Mouse (Mus musculus) layer of hippocampus, adult 11-12 months (tissue): ENCODE measurements around the gene B3gat3.

Source experiments
- DNase-seq: peaks from one replicate; pipeline ENCODE4 v3.0.0; 2022; ENCODE audit warnings: low spot score

B3gat3 gene

DNA sequence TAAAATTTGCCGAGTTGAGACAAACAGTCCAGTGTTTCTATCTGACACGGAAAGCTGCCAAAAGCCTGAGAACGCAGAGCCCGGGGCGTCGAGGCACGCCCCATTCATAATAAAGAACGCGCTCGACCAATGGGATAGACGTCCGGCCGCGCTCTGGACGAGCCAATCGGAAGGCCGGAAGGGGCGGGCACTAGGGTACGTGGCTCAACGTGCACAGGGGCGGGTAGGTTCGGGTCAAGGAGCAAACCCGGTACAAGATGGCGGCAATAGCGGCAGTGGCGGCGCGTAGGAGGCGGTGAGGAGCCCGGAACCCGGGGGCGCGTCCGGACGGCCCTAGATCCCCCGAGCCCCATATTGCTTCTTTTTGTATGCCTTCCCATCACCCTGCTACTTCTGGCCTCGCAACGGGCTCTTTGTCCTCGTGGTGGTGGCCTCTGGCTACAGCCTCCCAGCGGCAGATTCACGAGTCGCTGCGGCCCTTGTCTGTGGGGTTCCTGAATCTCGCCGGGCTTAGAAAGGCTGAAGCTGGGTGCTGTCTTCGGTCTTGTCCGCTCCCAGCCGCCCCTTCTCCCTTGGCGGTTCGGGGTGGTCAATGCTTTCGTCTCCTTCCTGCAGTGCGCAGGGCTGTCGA lies 22.2 kb upstream of the B3gat3 start, which contains the start of gene Ganab:
Gene Ganab (plus strand): TSS at position 207 of the 631 bp plus-strand sequence.
- peak; percentile 97 for DNase-seq

DNA sequence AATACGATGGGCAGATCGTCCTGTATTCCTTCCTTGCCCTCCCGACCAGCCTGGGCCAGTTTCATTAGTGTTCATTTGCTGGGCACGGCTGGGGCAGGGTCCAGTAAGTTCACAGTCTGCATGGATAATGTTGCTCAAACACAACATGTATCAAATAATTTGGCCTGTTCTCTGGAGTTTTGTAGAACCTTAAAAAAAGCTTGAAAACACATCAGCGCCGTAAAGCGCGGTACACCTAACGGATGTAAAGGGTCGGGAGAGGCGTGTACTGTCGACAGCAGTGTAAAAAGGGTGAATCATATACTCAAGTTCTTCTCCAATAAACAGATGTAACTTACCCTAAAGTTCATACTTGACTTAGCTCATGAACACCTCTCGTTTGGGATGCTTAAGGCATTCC lies 21.6 kb upstream of the B3gat3 start:
- no peak for DNase-seq

DNA sequence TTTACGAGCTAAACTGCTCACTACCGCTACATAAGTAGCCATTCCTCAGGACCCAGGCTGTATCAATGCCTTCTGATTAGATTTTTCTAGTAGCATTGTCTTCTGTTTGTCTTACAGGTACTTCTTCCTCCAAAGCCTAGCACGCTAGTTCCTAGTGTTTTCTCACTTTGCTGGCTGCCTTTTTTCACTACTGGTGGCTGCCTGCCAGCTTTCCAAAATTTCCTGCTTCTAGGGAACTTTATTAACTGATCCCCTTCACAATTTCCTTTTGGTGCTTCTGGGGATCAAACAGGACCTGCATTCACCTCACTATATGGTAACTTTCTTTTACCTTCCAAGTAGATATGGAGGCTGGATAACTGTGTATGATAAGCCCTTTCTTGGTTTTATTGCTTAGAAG lies 21.1 kb upstream of the B3gat3 start:
- DNase-seq: no peak

DNA sequence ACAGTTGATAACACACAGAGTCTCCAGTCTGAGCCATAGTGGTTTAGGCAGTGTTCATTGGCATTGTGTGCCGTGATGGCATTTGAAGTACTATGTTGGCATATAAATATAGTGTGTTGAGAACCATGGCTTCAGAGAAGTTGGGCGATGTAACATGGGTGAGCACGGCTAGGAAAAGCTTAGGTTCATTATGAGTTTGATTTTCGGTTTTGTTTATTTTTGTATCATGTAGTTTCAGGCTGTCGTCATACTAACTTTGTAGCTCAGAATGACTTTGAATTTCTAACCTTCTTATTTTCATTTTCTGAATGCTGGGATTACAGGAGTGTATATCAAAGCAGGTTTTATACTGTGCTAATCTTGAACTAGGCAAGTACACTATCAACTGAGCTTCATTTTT lies 16.8 kb upstream of the B3gat3 start:
- no peak for DNase-seq

DNA sequence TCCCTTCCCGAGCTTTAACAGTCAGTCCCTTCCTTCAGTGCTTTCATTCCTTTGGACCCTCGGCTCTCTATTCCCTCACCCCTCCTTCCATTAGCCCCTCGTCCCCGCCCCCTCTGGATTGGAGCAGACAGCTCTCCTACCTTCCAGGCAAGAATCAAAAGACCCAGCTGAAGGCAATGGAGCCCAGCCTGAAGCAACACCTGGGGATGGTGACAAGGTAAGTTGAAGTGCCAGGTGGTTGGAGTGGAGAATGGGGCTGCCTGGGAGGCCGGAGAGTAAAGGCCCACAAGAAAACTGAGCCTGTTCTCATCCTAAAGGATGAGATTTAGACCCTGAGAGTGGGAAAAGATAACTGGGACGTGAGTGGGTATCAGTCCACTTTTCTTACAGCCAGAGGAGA lies 11.6 kb upstream of the B3gat3 start:
- no peak for DNase-seq

DNA sequence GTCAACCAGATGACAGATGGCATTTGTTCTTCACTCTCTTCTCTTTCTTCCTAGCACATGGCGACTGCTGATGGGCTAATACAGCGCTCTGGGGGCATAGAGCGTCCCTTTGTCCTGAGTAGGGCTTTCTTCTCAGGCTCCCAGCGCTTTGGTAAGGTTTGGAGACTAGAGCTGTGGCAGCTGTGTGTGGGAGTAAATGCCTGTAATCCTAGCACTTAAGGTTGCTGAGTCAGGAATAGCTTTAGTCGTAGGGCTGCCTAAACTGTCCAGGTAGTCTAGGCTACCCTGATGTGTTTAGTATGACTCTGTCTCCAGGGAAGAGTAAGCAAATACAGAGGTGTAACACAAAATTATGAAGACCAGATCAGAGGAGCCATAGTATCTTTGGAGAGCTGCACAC lies 8.4 kb upstream of the B3gat3 start:
- DNase-seq: no peak

DNA sequence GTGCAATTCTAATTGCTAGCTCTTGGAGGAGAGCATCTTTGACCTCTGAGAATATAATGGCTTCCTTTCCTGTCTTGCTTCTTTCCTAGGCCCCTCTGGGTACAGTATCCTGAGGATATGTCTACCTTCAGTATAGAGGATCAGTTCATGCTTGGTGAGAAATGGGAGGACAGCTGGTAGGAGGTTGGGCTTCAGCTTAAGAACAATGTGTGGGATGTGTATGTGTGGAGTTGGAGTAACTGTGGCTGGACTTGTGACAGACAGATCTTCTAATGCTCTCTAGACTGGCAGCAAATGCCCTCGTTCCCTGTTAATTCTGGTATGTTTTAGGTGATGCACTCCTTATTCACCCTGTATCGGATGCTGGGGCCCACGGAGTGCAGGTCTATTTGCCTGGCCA lies 6.0 kb upstream of the B3gat3 start:
- DNase-seq: no peak

DNA sequence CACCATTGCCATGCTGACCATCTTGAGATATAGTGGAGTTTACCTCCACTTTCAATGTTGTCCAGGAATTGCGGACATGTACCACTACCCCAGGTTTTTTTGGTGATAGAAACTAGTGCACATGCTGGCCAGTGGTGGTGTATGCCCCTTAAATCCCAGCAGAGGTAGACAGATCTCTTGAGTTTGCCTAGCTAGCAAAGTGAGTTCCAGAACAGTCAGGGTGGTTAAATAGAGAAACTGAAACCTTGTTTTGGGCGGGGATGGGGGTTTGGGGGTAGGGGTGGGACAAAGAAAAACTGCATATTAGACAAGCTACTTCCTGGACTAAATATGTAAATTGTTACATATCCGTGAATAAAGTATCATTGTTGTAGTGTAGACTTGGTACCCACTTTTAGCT lies 1.2 kb upstream of the B3gat3 start:
- no peak for DNase-seq

DNA sequence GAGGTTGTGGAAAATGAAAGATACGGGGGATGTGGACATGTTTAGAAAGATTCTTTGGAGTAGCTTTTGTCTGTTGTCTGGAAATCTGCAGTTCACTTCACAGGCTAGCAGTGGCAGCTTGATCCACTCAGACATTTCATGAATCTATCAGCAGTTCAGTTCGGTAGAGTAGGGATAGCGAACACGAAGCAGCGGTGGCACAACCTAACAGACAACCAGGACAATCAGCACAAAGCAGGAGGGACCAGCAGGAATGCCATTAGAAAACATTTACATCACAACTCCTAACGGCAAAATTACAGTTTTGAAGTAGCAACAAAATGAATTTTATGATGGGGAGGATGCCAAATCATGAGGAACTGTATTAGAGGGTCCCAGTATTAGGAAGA lies 496 bp upstream of the B3gat3 start:
- no peak for DNase-seq

DNA sequence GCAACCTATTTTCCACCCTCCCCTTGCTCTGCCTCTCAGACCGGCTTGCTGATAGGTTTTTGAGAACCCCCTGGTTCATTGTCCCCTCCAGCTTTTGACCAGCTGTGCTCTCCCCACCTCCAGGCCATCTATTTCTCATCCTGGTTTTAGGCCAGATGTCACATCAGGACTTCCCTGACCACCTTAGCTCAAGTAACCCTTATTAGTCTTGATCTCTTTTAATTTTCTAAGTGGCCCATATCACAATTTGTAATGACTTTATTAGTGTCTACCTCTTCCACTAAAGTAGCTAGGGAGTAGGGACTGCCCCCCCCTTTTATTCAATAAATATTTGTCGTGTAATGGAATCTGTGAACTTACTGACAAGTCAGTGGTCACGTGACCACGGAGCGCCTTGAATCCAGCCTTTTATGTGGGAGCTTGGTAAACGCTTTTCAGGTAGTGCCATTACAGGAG lies 690 bp downstream of the B3gat3 start:
- DNase-seq: no peak

DNA sequence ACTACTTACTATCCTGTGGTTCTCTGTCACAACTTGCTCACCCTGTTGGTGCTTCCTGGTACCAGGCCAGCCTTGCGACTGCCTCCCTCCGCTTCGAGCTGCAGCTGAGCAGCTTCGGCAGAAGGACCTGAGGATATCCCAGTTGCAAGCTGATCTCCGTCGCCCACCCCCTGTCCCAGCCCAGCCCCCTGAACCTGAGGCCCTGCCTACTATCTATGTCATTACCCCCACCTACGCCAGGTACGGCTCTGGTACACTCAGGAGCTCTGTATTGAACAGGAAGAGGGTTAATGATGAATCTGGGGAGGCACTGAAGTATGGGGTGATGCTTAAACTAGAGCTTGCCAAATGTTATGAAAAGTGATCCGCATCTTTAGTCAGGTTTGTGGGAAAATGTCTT lies 1.6 kb downstream of the B3gat3 start:
- DNase-seq: no peak

DNA sequence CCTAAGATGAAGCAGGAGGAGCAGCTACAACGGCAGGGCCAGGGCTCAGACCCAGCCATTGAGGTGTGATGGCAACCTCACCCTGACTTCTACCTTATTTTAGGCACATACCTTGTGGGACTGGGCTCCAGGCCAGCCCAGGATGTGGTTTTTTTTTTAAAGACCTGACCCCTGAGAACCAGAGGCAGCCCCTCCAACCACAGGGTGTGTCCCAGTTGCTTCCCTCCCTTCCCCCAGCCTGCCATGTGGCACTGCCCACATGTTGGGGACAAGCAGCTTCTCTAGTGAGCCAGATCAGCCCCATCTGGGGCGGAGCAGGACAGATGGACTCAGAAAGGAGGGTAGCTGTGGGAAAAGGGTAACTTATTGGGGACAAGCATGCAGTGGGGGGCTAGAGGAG lies 6.6 kb downstream of the B3gat3 start:
- no peak for DNase-seq

DNA sequence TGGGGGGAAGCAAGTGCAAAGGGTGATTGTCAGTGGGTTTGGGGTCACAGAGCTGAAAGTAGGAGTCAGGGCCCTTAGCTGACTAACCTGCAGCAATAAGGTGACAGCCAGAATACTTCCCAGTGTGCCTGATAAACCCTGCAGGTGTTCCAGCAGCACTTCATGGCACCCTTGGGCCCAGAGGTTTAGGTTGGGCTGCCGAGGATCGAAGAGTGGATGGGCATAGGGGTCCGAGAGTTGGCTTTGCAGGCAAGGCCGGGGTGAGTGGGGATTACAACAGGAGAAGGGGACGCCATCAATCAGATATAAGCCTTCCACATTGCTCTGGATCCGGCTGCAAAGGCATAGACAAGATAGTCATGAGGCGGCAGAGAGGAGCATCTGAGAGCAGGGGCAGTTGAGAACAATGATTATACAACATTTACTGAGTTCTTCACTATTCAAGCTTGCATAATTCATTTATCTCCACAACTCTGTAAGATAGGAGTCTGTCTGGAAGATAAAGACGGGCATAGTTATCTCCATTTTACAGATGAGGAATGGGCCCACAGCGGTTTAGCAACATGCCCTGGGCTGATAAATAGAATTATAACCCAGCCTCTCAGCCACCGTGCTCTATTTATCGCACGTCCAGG lies 7.8 kb downstream of the B3gat3 start:
- no peak for DNase-seq

DNA sequence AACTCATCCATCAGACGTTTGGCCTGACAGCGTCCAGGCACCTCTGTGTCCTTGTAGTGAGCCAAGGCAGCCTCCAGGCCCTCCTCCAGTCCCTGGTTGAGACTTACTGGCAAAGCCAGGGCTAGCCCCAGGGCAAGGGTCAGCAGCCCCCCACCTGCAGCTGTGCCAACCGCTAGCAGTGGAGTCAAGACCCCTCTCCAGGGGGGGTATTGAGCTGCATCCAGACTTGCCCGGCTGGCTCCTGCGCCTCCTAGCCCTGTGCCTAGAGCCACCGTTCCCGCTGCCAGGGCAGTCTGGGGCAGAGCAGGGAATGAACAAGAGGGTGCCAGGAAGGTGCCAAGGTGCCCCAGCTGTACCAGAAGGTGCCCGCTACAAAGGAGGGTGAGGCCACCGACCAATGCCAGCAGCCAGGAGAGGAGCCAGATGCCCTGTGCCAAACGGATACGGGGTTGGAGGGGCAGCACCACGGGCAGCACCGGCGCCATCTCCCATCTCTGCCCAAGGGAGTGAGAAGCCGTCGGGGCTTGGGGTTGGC lies 8.6 kb downstream of the B3gat3 start:
- DNase-seq: no peak

DNA sequence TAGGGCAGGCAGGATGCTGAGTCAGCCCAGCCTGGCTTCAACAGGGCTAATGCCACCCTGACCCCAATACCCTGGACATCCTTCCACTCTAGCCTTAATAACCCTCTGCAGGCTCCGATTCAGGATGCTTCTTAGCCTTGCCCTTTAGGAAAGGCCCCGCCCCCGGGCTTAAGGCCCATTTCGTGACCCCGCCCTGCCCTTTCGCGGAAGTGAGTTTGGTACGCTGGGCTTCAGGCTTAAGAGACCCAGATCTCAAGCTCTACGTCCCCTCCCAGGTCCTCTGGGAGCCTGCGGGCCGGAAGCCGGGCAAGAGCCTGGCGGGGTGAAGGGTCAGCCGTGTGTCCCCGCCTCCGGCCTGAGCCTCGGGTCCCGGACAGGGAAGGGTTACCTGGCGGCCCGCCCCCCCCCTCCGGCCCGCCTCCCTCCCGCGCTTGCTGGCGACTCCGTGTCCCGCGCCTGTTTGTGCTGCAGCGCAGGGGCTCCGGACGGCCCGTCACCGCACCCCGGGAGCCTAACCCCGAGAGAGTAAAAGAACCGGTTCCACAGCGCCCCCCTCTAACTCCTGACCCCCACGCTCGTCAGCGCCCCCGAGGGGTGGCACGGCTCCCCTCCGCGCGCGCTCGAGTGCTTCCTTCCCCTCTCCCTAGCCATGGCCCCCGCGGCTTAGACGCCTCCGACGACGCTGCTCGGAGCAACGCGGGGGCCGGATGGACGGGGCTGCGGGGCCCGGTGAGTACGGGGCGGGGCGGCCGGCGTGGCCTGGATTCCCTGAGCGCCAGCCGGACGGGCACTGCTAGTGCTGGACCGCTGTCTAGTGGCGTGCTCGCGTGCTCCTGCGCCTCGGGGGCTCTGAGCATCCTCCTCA lies 9.3 kb downstream of the B3gat3 start, which contains the start of the genes Rom1 and Eml3:
Gene Rom1 (minus strand): TSS at position 133 of the 865 bp plus-strand sequence.
Gene Eml3 (plus strand): TSS at position 329 of the 865 bp plus-strand sequence.
- DNase-seq: peak; percentile 77

DNA sequence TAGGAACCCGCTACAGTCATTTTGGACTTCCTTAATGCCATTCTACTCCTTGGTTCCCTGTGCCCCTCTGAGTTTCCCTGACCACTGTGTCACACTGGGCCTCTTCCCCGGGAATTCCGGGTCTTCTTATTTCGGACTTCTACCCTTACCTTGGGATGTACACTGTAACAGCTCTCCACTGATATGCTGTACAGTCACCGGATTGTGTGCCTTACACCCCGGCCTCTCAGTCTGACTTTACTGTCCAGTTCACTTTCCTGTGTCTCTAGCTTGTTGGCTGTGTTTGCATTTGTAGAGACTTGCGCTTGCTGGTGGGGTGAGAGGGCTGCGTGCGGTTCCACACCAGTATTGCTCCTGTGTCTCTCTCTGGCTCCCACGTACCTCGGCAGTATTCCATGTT lies 9.9 kb downstream of the B3gat3 start:
- no peak for DNase-seq

DNA sequence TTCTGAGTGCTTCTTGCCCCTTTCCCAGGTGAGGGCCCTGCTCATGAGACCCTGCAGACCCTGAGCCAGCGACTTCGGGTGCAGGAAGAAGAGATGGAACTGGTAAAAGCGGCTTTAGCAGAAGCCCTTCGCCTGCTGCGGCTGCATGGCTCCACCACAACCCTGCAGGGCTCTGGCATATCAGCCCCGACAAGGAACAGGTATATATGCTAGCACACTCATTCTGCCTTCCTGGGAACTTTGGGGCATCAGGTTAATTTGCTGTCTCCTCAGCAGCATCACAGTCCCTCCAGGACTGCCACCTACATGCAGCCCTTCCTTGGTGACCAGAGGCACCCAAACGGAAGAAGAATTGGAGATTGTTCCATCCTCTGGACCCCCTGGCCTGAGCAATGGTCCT lies 10.6 kb downstream of the B3gat3 start:
- no peak for DNase-seq

DNA sequence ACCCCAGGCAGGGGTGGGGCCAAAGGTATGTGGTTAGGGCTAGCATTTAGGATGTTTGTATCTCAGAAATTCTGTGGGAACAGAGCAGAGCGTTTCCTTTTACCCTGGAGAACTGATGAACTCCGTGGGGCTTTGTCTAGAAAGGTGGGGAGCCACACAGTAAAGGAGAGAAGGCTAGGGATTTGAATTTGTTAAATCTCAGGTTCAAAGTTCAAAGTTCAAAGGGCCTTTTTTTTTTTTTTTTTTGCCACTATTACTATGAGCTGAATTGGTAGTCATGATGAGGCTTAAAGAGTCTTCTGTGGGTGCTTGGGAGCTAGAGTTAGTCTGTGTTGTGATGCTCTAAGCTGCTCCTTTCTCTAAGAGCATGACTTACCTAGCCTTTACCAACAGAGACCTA lies 16.6 kb downstream of the B3gat3 start:
- DNase-seq: no peak

DNA sequence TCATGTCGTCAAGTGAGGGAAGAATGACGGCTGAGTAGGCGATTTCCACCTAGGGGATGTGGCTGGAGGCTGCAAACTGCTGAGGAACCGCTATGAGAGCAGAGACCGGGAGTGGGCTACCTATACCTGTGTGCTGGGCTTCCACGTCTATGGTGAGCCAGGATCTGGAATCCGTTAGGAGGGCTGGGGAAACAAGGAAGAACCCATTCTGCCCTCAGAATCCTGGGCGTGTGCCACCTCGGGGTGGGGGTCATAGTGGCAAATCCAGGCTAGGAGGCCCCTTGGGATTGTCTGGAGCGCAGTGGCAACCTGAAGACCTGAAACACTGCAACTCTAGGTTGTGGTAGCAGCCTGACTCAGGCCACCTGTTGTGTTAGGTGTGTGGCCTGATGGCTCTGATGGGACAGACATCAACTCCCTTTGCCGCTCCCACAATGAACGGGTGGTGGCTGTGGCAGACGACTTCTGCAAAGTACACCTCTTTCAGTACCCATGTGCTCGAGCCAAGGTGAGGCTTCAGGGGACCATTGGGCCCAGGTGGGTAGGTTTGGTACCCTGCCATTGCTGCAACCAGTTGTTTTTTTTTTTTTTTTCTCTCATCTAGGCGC lies 20.5 kb downstream of the B3gat3 start:
- DNase-seq: no peak

DNA sequence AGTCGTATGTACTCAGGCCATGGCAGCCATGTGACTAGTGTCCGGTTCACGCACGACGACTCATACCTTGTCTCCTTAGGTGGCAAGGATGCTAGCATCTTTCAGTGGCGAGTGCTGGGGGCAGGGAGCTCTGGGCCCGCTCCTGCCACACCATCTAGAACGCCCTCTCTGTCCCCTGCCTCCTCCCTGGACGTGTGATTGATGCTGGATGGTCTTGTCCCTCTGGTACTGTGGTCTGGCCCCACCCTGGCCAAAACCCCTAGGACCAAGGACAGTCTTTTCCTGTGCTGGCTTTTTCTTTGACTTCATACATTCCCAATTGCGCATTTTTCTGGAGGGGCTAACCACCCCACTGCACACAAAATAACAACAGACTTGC lies 21.0 kb downstream of the B3gat3 start:
- DNase-seq: no peak

DNA sequence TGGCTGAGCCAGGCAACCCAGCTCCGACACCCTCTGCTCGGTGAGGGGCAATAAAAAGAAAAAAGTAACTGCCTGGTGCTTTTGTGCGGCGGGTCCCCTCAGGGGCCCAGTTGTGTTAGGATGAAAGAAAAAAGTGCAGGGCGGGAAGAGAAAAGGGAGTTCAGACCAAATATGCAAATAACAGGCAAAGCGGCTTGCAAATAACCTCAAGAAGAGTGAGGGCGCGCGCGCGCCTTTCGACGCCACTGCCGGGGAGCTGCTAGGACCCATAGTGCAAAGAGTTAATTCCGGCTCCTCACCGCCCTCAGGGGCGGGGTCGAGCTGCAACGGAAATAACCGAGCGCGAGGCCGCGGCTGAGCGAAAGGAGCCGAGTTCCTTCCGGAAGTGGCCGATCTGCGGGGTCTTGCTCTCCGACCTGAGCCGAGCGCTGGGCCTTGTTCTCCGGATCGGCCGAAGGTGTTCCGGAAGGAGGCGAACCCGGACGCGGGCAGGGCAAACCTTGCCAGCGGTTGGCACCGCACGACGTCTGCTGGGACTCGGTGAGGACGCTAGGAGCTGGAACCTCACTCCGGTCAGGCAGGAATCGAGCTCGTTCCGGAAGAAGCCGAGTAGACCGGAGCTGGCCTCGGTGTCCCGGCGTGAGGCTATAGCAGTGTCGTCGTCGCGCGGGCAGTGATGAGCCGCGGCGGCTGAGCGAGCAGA lies 21.5 kb downstream of the B3gat3 start, which contains the start of gene Mta2:
Gene Mta2 (plus strand): TSS at position 361 of the 703 bp plus-strand sequence.
- DNase-seq: peak; percentile 94
